Mouse (Mus musculus): ENCODE measurements around the gene Dcst2.

Dcst2 gene

DNA sequence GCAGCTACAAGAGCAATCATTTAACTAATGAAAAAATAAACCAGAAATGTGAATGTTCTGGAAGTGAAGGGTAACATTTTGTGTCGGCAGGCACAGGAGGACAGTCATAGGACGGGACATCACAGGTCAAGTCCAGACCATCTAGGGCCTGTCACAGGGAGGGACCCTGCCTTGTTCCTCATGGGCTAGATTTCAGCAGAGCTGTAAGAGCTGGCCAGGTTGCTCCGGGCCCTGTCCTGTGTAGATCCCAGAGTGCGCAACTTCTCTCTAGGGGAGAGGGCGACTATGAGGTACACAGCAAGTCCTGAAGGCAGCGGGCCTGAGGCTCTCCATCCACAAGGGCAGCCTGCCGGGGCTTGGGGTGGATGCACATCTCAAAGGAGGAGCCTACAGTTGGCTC is at the start of gene Dcst2:
TSS of gene Dcst2 (plus strand) at position 301 of the 400 bp plus-strand sequence.
- in situ Hi-C loops (cut with MseI, MboI) = no loop called here

DNA sequence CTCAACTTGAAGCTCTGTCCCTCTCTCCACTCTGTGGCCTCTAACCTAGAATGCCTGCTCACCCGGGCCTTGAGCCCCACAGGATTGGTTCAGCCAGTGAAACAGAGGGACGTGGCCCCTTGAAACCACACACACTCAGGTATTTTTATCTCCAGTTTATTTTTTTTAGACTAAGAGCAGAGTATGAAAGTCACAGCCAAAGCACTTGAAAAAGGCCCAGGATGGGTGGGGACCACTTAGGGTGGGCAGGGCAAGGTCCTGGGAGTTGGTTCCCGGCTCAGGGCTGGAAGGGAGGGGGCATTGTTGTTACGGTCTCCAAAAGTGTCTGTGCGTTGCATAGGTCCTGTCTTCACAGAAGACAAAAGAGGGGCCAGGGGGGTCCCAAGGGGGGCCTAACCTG is 47.4 kb upstream of the Dcst2 start:
- in situ Hi-C loops (cut with MseI, MboI) = no loop called here

DNA sequence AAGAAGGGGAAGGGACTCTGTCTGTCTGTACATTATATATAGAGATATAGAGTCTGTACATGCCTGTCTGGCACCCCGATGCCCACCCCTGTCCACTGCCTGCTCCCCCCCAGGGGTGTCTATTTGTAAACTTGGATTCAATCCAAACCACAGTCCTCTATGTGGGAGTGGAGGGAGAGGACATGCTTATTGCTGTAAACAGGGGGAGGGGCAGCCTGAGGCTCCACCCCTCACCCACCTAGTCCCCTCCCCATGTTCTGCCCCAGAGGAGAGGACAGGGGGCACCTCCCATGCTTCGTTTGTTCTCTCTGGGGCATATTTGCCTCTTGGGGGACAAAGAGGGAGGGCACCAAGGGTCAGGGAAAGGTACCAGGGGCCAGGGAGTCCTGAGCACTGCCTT is 47.0 kb upstream of the Dcst2 start:
- in situ Hi-C loops (cut with MseI, MboI) = no loop called here

DNA sequence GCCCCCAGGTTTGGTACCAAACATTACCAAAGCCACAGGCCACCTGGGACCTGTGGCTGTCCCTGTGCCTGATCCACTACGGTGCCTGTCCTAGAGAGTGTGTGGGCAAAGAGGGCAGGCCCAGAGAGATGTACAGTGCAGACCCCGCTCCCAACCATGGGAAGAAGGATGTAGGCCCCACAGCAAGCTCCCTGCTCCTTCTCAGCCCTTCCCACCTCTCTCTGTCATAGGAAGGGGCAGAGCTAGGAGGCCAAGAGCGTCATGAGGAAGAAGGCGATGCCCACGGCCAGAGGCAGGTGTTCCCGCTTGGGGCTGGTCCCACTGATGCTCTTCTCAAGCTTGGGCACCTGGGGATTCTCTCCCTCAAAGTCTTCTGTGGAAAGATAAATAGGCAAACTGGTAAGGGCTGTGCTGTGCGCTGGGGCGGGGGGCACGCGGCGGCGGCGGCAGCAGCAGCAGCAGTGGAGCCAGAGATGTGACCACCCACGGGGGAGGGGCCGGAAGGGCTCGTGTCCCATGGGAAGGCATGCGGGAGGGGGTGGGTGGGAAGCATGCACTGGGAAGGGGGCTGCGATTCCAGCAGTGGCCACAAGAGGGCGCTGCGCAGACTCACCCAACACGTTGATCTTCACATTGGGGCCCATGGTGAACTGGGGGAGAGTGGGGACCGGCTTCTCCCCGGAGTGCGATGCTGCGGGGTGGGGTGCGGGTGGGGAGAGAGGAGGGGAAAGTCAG is 46.4 kb upstream of the Dcst2 start:
- in situ Hi-C loops (cut with MseI, MboI) = no loop called here

DNA sequence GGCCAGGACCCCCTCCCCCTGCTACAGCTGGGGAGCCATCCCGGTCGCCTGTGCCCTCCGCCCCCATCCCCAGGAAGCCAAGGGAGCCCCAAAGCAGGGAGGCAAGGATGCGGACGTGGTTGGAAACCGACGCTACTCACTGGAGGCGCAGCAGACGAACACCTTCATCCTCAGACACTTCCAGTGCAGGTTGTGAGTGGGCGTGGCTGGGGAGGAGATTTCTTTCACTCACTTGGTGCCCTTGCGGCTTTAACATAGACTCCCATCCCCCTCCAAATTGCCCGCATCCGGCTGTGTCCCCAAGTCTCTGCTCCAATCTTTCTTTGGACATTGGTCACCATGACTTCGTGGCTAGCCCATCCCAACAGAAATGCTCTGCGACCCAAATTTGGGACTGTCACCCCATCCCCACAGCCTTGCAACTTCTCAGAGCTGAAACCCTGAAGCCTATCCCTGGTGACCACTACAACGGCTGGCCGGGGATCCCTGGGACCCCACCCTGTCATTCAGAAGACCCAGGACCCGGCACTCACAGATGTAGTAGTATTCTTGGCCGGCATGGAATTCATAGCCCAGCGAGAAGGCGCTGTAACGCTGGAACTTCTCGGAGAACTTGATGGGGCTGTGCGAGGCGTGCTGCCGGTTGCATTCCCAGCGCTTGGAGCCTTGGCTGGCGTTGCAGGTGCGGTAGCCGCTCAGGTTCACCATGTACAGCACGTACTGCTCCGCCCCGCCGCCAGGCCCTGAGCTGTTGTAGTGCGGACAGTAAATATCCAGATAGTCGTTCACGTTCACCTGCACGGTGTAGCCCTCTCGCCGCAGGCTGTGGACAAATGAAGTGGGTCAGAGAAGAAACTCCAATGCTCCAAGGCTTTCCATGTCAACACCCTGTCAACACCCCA is 45.6 kb upstream of the Dcst2 start:
- in situ Hi-C loops (cut with MseI, MboI) = no loop called here

DNA sequence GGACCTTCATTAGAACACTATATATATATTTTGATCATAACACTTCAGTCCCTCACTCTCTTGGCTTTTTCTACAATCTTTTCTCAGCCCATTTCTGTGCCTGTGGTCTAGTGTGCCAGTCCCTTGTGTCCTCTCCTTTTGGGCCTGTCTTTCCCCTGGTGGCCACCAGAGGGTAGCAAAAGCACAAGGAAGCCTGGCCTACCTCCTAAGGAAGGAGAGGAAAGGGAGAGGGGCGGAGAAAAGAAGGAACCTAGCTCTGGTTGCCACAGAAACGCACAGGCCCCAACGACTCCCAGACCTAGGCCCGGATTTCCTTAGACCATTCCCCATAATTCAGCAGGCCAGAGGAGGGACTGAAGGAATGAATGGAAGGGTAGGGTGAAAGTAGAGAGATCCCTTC is 44.9 kb upstream of the Dcst2 start:
- in situ Hi-C loops (cut with MseI, MboI) = no loop called here

DNA sequence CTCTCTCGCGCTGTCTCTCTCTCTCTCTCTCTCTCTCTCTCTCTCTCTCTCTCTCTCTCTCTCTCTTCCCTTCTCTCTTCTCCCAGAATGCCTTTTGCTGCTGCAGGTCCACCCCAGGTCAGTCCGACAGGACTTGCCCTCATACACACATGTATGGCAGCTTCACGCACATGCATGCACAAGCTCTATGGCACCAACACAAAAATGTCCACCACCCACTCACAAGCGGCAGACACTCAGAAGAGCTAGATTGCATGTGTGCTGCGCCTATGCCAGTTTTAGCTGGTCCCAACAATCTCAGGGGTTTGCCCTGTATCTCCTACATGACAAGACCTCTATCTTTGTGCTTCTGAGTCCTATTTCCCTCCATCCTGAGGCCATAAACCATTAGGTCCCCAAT is 44.5 kb upstream of the Dcst2 start:
- in situ Hi-C loops (cut with MseI, MboI) = no loop called here

DNA sequence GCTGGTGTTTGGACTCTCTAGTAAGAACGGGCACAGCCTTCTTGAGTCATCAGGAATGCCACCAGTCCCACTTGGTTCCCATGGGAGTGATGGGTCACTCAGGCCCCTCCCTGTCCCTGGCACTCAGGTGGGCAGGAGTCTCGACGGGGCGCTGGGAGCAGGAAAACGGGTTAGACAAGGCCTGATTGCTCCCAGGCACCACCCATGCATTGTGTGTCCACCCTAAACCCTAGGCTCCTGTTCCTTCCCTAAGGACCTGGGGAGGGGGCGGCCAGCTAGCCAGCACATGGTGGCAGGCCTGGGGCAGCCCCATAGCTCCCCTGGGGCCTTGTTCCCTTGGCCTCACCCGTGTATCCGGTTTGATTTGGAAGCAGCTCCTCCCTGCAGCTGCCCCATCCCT is 43.5 kb upstream of the Dcst2 start:
- in situ Hi-C loops (cut with MseI, MboI) = no loop called here

DNA sequence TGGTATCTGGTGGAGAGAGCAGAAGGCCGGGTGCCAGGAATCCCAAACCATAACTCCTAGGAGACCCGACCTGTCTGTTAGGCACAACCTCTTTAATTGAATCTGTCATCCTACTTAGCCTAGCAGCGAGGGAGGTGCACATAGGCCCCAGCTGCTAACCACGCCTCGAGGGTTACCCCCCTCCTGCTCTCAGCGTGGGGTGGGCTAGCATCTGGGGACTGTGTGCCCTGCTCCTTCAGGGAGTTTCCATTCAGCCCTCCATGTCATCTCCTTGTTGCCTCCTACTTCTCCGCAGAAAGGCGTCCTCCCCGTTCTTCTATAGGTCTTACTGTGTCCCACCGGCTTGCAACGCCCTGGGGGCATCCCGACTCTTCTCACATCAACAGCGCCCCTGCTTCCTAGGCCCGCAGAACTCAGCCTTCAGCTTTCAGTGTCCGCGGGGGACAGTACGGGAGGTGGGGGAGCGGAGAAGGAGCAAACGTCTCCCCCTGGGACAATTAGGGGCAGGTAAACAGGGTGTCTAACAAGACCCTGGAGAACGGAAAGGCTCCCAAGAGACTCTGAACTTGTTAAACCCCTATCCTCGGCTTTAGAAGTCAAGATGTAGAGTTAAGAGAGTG is 42.7 kb upstream of the Dcst2 start:
- in situ Hi-C loops (cut with MseI, MboI) = no loop called here

DNA sequence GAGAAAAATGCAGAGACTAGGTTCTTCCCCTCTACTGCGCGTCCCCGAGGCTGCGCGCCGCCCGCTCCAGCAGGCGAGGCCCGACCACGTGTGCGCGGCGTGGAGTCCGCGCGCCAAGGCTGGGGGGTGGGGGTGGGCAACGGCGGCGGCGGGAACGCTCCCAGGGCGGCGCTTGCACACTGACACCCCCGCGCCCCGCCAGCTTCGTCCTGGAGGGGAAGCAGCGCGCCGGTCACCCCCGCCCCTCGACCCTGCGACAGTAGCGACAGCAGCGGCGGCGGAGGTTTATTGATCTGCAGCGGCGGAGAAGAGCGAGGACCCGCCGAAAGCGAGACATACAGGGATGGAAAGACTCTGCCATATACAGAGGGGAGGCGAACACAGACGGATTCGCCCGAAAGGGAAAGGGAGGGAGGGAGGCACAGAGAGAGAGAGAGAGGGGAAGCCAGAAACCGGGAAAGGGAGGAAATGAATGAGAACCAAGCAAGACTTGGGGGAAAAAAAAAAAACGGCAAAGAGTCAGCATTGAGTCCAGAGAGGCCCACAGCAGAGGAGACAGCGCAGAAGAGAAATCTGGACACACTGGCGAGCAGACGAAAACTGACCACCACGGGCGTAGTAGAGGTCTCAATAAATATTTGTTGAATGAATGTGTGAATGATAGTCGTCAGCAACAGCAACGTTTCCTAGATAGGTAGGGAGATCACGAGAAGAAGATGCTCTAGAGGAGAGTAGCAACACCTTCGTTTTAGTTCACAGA is 42.0 kb upstream of the Dcst2 start:
- in situ Hi-C loops (cut with MseI, MboI) = no loop called here

DNA sequence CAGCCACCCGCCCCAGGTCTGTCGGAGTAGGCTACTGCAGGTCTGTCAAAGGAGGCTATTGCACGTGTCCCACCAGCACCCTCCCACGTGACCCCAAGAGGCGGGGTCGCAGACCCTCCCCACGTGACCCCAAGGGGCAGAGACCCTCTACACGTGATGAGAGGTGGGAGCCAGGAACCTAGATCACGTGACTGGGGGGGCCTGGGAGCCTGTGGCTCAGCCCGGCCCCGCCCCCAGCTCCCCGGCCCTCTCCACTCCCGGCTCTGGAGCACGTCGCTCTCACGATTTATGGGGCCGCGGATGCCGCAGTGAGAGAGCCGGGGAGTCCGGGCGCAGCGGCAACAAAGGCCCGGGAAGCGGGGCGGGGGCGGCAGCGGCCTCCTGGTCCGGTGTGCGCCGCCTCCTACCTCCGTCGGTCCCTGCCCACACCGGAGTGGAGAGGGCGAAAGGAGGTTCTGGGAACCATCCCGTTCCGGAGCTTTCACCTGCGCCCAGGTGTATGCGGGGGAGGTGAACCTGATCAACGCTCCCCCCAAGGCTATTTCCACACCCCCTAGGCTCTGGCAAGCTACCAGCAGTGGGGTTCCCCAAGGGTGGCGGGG is 41.1 kb upstream of the Dcst2 start:
- in situ Hi-C loops (cut with MseI, MboI) = no loop called here

DNA sequence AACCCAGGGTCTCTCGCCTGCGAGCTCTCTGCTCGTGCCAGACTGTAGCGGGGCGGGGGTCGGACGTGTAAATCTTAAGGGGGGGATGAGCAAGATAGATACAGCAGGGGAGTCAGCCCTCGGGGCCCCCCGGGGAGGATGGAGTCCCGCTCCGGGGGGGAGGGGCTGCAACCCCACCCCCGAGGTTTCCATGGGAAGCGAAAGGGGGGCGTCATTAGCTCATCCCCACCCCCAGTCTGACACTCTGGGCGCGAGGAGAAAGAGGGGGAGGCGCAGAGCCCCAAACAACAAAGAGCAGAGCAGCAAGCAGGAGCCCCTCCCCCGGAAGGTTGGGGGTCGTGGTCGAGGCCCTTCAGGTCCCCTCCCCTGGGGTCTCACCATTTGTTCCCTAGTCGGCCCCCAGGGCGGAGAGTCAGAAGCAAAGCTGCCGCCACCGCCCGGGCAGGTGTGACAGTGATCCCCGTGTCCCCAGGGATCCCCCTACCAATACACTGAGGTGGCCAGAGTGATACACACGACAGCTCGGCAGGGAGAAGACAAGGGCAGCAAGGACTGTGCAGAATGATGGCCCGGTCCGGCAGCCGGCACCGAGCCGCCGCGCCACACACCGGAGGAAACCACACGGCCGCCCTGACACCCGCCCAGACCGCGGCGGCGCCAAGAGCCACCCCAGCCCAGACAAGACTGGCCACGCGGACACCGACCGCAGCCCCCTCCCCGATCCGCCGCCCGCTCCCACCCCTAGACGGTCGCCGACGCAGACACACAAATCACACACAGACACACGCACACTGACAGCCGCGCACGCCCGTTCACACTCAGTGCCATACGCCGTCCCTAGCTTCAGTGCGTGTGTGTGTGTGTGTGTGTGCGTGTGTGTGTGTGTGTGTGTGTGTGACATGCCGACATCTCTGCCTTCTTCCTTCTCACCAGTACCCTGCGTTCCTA is 40.3 kb upstream of the Dcst2 start:
- in situ Hi-C loops (cut with MseI, MboI) = no loop called here

DNA sequence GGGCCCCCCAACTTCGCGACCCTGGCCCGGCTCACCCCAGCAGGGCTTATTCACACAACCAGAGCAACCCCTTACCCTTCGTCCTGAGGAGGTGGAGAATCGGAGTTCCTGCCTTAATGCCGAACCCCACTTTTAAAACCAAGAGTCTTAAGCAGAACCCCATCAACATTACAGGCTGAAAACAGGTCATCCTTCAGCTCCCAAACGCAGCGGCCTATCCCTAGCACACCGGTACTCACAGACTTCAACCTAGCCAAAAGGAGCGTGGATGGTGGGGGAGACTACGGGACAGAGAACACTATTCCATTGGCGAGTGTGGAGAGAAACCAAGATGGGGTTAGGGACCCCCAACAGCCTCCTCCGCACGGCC is 39.7 kb upstream of the Dcst2 start:
- in situ Hi-C loops (cut with MseI, MboI) = no loop called here

DNA sequence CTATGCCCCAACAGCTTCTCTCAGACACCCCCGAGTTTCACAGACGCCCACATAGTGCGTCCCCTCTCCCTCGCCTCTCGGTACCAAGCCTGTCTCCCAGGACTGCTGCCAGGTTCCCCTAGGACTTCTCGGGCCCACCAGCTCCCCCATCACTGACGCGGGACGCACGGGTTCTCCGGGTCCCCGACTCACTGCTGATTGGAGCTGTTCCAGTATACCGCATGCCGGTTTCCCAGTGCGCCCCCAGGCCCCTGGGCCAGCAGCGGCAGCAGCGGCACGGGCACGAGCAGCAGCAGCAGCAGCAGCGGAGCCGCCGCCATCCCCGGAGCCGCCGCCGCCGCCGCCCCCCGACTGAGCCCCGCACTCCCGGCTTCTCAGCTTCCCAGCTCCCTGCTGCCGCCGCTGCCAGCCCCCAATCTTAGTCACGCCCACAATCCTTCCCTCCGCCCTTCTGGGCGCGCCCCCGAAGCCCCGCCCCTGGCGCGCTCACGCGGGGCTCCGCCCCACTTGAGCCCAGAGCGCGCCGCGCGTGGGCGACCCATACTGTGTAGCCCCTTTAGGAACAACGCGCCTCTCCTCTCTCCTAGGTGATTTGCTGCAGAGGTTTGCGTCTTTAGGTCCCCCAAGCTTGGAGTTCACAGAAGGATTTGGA is 39.1 kb upstream of the Dcst2 start, which contains the start of gene Efna3:
TSS of gene Efna3 (minus strand) at position 452 of the 652 bp plus-strand sequence.
- in situ Hi-C loops (cut with MseI, MboI) = no loop called here

DNA sequence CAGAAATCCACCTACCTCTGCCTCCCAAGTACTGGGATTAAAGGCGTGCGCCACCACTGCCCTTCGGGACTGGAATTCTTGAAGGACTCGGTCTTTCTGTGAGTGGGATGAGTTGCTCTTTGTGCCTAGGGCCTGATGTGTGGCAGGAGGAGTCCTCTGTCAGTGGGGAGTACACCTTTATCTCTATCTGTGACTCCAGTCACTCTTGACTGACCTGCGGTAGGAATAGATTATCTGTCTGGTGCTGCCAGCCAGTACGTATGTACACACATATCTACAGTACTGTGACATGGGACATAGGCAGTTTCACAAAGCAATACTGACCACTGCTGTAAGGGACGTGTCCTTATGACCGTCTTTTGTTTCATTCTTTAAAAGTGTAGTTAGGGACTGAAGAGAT is 35.9 kb upstream of the Dcst2 start:
- in situ Hi-C loops (cut with MseI, MboI) = no loop called here

DNA sequence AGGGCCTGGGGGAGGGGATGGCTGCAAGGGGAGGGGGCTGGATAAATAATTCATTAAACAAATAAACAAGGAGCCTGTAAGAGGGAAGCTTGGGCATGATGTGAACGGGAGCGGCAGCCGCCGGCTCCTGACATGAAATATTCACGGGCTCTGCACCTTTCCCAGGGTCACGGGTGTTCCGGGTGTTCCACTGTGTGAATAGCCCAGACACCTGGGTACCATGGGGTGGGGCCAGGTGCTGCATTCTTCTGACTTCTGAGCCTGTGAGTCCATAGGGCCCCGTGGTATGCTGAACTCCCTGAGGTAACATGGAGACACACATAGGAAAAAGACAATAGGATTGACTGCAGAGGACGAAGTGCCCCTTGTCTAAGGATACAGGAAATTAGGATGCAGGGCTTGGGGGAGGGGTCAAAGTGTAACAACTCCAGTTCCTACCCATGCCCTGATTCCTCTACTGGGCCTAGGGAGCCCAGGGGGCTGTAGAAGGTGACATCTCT is 34.4 kb upstream of the Dcst2 start:
- in situ Hi-C loops (cut with MseI, MboI) = no loop called here

DNA sequence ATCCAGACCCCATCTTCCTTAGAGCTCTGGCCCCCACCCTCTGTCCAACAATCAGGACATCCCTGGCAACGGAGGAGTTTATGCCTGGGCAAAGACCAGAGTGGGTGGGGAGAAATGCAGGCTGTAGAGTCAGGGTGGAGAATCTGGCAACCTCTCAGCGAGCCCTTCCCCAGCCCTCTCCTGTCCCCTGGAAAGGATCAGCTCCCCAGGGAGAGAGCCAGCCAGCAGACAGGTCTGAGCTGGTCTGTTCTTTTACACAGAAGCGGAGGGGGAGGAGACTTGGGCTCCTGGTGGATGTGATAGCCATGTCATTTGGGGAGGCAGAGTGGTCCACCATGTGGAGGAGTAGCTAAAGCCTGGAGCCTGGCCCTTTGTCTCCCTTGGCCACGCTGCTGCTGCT is 33.2 kb upstream of the Dcst2 start:
- in situ Hi-C loops (cut with MseI, MboI) = no loop called here

DNA sequence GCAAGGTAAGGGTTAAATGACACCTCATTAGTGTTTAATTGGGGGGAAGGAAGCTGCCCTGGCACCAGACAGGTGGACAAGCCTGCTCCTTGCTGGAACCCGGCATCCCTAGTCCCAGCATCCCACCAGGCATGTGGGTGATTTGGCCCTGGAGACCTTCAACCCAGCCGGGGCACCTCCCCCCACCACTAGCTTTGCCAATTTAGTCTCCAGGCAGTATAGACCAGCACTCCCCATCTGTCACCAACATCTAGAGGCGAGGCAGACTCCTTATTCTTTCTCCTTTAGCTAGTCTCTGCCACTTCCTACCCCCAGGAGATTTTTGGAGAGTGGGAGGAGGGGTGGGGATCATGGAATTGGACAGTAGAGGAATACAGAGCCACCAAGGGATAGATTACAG is 31.4 kb upstream of the Dcst2 start:
- in situ Hi-C loops (cut with MseI, MboI) = no loop called here

DNA sequence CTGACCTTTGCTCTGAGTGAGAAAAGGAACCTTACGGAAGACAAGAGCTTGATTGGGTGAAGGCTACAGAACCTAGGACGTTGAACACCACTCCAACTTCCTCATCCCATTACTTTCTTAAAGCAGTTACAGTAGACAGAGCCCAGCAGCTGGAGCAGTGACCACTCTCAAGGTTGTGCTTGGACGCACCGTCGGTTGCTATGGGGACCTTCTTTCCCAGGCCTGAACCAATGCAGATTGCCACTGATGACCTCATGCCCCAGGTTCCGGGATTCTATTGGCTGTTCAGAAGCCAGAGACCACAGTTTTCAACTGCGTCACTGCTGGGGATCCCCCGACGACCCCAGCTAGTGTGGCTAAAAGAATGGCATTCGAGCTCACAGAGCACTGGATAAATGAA is 30.8 kb upstream of the Dcst2 start:
- in situ Hi-C loops (cut with MseI, MboI) = no loop called here

DNA sequence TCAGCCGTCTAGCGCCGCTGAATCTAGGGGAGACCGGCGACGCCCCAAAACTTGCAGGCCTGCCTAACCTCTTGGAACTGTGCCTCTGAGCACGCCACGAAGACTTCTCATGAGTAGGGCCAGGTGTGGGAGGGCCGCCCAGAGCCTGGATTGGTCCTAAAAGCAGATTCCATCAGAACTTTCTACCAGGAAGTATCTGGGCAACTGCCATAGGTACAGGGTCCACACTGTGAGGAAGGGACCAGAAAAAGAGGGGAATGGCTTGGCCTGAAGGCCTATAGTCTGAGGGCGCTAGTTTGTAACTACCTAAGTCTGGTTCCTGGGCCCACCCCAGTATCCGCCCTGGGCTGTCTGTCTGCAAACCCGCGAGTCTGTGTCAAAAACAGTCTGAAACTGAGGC is 30.2 kb upstream of the Dcst2 start:
- in situ Hi-C loops (cut with MseI, MboI) = no loop called here

All from mouse trophoblast stem cell (cell line).